Mouse (Mus musculus): ENCODE results near the gene Hoxd11. TPM values are rescaled to one million over a fixed set of nuclear protein-coding genes. Genes with fewer than 3 reads are reported as not detected.

Gene Hoxd11
- polyA plus RNA-seq, 1 experiment from 2014 or later, result not detected

DNA sequence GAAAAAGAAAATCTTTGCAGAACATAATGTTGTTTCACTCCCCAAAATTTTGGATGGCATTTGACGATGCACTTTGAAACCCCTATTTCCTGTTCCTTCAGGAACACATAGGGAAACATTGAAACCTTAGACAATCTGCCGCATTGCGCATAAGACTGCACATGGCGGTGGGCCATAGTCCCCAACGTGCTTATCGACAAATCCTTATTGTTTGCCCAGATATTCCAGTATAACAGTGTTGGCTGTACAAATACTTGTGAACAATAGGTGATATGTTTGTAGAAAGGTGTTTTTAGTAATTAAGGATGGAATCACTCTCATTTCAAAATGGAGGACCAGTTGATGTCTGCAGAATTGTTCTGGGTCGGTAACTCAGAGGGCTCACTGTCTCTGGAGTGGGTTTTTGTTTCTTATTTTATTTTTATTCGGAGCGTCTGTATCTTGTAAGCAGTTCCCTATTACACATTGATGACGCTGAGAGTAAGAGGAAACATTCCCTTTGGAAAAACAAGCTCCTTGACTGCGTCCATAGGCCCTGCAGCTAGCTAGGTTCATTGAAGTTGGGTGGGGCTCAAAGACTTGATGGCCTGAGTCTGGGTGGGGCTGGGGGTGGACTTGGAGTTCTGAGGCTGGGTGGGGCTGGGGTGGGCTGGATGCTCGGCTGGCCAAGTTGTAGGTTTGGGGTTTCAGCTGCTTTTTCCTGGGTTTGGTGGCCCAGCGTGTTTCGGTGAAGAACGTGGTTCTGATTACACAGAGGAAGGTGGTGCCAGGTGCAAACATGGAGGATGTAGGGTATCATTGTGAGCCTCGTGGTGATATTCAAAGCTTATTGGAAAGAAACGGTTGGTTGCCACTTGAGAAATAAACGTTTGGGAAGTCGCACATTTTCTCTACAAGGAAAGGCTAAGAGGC, 34.1 kb downstream of the Hoxd11 start:
- Histone ChIP-seq H3K27ac (replicated peaks) (no peak overlapping the region), H3K4me1 (peaks cover 13% of the 10 kb centered on the region), H3K27me3 (replicated peaks; ENCODE audit: low read depth, poor library complexity, severe bottlenecking) (peaks cover 100% of the 10 kb centered on the region), H3K36me3 (replicated peaks) (no peaks in the 10 kb centered on the region), H3K9me3 (no peaks in the 10 kb centered on the region), H3K4me3 (no peak overlapping the region)
- 4% methylated on average over 19 of the region's 19 CpGs for WGBS
- DNase-seq (ENCODE audit: low spot score), result peak; percentile 23

DNA sequence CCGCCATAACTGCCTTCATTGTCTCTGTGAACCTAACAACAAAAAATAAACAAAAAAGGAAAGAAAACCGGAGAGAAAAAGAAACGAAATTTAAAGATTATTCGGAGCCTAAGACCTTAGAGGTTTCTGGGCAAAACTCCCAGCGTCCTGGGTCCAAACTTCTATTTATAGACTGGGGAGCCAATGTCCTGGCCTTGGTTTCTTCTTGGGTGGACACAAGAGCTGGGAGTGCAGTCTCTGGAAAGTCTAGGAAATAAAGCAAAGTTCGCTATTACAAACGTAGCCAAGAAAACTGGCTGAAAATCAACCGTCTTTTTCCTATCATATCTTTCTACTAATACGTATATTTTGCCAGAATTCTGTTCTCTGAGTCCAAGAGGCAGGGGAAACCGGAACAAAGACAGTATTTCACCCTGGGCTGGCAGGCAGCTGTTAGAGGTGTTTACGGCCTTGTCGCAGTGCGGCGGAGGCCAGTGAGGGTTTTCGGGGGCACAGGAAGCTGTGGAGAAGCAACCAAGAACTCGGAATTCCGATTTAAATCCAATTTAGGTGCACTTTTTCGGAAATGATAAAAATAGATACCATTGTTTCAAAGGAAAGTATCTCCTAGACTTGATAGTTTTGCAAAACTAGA, 34.9 kb downstream of the Hoxd11 start:
- Histone ChIP-seq H3K4me3 (no peak overlapping the region), H3K36me3 (replicated peaks) (no peaks in the 10 kb centered on the region), H3K27me3 (replicated peaks; ENCODE audit: low read depth, poor library complexity, severe bottlenecking) (peaks cover 100% of the 10 kb centered on the region), H3K4me1 (peaks cover 13% of the 10 kb centered on the region), H3K27ac (replicated peaks) (no peak overlapping the region), H3K9me3 (no peaks in the 10 kb centered on the region)
- peak; percentile 30 for DNase-seq (ENCODE audit: low spot score)
- 2% methylated on average over 18 of the region's 18 CpGs for WGBS

DNA sequence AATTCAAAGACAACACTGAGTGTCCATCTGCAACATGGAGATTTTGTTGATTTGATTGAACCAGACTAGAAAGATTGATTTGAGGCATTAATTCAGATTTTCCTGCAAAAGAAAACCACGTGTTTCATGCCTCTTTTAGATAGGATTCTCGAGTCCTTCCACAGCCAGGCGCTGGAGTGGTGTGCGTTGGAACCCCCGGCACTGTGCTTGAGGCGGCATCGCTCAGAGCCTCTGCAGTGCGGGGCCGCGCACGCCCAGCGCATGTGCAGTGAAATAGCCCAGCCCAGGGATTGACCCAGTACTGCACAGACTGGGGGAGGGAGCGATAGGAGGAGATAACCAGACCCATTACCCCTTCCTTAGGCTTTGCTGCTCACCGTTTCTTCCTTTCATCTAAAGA, 35.5 kb downstream of the Hoxd11 start:
- Histone ChIP-seq H3K27me3 (replicated peaks; ENCODE audit: low read depth, poor library complexity, severe bottlenecking) (peaks cover 100% of the 10 kb centered on the region), H3K36me3 (replicated peaks) (no peaks in the 10 kb centered on the region), H3K4me1 (peaks cover 13% of the 10 kb centered on the region), H3K27ac (replicated peaks) (no peak overlapping the region), H3K9me3 (no peaks in the 10 kb centered on the region), H3K4me3 (no peak overlapping the region)
- 1% methylated on average over 14 of the region's 14 CpGs for WGBS
- DNase-seq (ENCODE audit: low spot score), result peak; percentile 51

DNA sequence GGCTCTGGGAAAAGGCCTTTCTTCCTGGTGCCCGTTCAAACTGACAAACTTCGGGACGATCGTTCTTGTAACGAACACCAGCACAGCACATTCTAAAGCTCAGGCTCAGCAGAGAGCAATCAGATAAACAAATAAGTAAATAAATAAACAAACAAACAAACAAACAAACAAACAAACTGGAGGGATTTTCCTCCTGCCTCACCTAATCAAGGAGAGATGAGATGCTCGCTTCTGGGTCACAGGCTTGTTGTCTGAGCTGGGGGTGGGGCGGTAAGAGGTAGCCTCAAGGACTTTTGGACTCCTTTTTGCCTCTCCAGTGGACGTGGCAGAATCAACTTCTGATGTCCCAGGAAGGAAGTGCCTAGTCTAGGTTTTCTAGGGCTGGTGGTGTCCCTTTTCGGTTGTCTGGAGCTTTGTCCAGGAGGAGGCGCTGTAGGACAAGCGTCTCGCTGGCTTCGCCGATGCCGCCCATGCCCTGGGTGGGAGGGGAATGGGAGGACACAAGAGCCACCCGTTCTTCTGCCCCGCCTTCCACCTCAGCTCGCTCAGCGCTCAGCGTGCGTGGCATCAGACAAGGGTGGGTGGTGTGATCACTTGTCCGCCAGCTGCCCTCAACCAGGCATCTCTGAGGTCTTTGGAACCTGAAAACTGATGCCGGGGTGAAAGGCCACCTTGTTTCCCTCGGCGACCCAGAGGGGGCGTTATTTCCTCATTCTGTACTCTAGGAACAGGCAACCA, 36.3 kb downstream of the Hoxd11 start:
- H3K4me3 ChIP-seq, result peak overlapping the region; percentile 45
- WGBS, result 2% methylated on average over 26 of the region's 26 CpGs

DNA sequence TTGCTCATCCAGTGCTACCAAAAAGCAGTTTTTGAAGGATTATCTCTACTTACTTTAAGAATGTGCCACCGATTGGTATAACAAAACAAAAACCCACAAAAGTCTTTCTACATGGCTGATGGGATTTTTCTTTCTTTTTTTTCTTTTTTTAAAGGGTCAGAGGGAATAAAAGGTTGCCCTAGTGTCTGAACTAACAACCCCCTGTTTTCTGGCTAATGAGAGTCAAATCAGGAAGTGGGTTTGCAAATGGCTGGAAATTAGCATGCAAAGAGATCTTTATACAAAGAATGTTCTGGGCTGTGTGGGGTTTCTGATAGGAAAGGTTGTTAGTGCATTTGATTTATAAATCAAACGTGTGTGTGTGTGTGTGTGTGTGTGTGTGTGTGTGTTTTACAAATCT, 41.0 kb downstream of the Hoxd11 start:
- Histone ChIP-seq H3K9me3 (no peaks in the 10 kb centered on the region), H3K36me3 (replicated peaks) (no peaks in the 10 kb centered on the region), H3K4me1 (peaks cover 6% of the 10 kb centered on the region; the same call in 1 of the 2 replicates), H3K4me3 (no peak overlapping the region), H3K27me3 (replicated peaks; ENCODE audit: low read depth, poor library complexity, severe bottlenecking) (peaks cover 100% of the 10 kb centered on the region), H3K27ac (replicated peaks) (no peak overlapping the region)
- DNase-seq (ENCODE audit: low spot score), result no peak
- WGBS, result 4% methylated on average over 2 of the region's 2 CpGs

More for the DNA sequence above, 36.3 kb downstream of the Hoxd11 start:
- Histone ChIP-seq H3K4me1 (peaks cover 13% of the 10 kb centered on the region), H3K27ac (replicated peaks) (no peak overlapping the region), H3K36me3 (replicated peaks) (no peaks in the 10 kb centered on the region), H3K9me3 (no peaks in the 10 kb centered on the region), H3K27me3 (replicated peaks; ENCODE audit: low read depth, poor library complexity, severe bottlenecking) (peaks cover 100% of the 10 kb centered on the region)
- DNase-seq (ENCODE audit: low spot score), result peak; percentile 92

DNA sequence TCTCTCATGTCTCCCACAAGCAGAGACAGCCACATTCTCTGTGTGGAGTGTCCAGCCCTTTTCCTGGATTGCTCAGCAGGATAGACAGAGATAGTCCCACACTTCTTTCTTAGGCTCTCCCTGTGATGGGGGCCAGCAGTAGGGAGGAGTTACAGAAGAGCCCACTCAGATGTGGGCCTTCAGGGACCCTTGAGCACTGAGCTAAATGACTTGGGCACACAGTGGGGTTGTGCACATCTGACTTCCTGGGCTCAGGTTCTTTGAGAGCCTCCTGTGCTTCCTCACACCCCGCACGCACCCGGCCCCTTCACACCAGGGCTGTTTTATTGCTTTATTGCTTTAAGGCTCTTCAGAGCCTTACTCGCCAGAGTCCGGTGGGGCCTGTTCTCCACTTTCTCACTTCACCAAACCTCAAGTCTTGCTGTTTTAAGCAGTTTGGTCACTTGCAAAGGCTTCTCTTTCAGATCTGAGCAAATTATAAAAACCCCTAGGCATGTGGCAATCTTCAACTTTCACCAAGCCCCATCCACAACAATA, 41.7 kb downstream of the Hoxd11 start:
- no peaks in the 10 kb centered on the region for H3K36me3 ChIP-seq (replicated peaks)
- H3K4me3 ChIP-seq, result no peak overlapping the region
- no peaks in the 10 kb centered on the region for H3K9me3 ChIP-seq
- no peak overlapping the region for H3K27ac ChIP-seq (replicated peaks)
- H3K27me3 ChIP-seq (replicated peaks; ENCODE audit: low read depth, poor library complexity, severe bottlenecking), result peaks cover 100% of the 10 kb centered on the region
- WGBS, result 3% methylated on average over 5 of the region's 5 CpGs
- peaks cover 3% of the 10 kb centered on the region; the same call in 1 of the 2 replicates for H3K4me1 ChIP-seq
- peak; percentile 21 for DNase-seq (ENCODE audit: low spot score)

DNA sequence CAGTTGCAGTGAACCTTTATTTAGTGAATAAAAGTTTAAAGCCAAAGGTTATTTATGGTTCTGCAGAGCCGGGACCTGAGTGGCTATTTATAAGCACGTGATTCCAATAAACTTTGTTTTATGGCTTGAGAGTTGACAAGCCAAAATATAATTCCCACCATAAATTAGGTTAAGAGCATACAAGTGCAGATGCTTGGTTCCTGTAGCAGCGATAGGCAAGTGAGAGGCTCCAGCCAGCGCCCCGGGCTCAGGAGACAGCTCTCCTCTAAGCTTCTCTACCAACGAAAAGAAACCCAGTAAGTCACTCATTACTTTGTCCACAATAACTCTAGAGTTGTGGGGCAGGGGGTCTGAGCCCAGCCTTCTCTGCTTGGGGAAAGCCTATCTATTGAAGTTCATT, 42.5 kb downstream of the Hoxd11 start:
- peak; percentile 29 for DNase-seq (ENCODE audit: low spot score)
- no peaks in the 10 kb centered on the region for H3K9me3 ChIP-seq
- H3K27ac ChIP-seq (replicated peaks), result no peak overlapping the region
- no peaks in the 10 kb centered on the region for H3K36me3 ChIP-seq (replicated peaks)
- H3K4me3 ChIP-seq, result no peak overlapping the region
- H3K4me1 ChIP-seq, result no peaks in the 10 kb centered on the region
- peaks cover 100% of the 10 kb centered on the region for H3K27me3 ChIP-seq (replicated peaks; ENCODE audit: low read depth, poor library complexity, severe bottlenecking)
- WGBS, result 5% methylated on average over 6 of the region's 6 CpGs

DNA sequence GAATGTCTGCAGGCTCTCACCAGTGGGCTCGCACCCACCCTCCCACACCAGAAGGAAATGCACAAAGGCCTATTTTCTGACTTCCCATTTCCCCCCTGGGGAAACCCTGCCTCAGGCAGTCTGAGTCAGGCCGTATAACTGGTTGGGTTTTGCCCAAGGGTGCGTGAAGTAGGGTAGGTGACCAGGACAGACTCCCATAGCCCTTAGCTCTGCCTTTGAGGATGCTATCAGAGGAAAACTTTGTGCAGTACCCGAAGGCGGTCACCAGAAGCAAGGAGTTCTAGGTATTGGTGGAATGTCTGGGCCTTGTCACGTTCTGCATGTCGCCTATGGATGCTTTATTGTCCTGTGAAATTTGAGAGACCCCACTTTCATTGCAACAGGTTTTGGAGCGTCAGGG, 43.6 kb downstream of the Hoxd11 start:
- Histone ChIP-seq H3K4me3 (no peak overlapping the region), H3K36me3 (replicated peaks) (no peaks in the 10 kb centered on the region), H3K27ac (replicated peaks) (no peak overlapping the region), H3K4me1 (peaks cover 6% of the 10 kb centered on the region), H3K27me3 (replicated peaks; ENCODE audit: low read depth, poor library complexity, severe bottlenecking) (peaks cover 100% of the 10 kb centered on the region), H3K9me3 (no peaks in the 10 kb centered on the region)
- 3% methylated on average over 8 of the region's 8 CpGs for WGBS
- peak; percentile 34 for DNase-seq (ENCODE audit: low spot score)

DNA sequence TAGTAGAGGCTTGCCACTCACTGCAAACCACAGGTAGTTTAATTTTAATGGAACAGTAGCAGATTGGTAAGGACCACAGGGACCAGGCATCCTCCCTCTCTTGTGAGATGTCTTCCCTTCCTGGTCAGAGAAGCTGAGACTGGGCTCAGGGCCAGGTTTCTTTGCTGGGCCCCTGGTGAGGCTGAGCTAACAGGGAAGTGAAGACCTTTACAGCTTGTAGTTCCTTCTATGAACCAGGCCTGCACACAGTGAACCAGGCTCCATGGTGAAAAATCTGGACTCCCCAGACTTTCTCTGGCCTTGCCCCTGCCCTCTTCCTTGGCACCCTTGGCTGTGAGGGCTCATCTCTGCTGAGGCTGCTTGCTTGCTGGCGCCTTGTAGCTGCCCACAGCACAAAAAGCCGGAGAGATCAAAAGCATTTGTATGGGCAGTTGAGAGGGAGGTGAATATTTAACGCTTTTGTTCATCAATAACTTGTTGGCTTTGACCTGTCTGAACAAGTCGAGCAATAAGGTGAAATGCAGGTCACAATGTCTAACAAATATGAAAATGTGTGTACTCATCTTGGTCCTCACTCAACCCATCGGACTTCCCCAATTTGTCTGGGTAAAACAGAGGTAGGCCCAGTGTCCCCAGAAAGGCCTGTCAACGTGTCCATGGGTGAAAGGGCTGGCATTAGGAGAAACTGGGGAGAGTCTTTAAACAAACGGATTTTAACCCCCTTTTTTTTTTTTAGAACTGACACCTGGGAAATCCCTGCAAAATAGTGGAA, 45.1 kb downstream of the Hoxd11 start:
- WGBS, result 4% methylated on average over 7 of the region's 7 CpGs
- peaks cover 6% of the 10 kb centered on the region for H3K4me1 ChIP-seq

DNA sequence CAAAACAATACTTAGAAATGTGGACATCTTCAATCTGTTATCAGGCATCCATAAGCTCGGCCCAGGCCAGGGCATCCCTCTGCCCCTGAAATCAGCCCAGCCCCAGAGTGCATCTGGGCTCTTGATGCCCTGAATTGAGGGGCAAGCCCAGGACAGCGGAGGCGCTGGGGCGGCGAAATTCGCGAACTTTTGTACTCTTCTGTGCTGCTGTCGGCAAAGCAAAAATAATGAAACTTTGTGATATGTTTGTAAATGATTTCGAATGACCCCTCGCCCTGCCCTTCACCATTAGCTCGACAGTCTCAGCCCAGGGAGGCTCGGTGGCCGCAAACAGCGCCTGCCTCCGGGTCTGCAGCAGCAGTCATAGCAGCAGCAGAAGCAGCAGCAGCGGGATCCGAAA, 45.8 kb downstream of the Hoxd11 start:
- no peak overlapping the region for H3K4me3 ChIP-seq
- no peaks in the 10 kb centered on the region for H3K36me3 ChIP-seq (replicated peaks)
- under 1% methylated on average over 17 of the region's 17 CpGs for WGBS
- H3K27ac ChIP-seq (replicated peaks), result no peak overlapping the region
- no peaks in the 10 kb centered on the region for H3K9me3 ChIP-seq
- peak; percentile 56 for DNase-seq (ENCODE audit: low spot score)
- H3K4me1 ChIP-seq, result peaks cover 6% of the 10 kb centered on the region
- H3K27me3 ChIP-seq (replicated peaks; ENCODE audit: low read depth, poor library complexity, severe bottlenecking), result peaks cover 100% of the 10 kb centered on the region

More for the DNA sequence above, 45.1 kb downstream of the Hoxd11 start:
- no peaks in the 10 kb centered on the region for H3K9me3 ChIP-seq
- DNase-seq (ENCODE audit: low spot score), result peak; percentile 22
- peaks cover 100% of the 10 kb centered on the region for H3K27me3 ChIP-seq (replicated peaks; ENCODE audit: low read depth, poor library complexity, severe bottlenecking)
- H3K36me3 ChIP-seq (replicated peaks), result no peaks in the 10 kb centered on the region
- no peak overlapping the region for H3K4me3 ChIP-seq
- no peak overlapping the region for H3K27ac ChIP-seq (replicated peaks)

DNA sequence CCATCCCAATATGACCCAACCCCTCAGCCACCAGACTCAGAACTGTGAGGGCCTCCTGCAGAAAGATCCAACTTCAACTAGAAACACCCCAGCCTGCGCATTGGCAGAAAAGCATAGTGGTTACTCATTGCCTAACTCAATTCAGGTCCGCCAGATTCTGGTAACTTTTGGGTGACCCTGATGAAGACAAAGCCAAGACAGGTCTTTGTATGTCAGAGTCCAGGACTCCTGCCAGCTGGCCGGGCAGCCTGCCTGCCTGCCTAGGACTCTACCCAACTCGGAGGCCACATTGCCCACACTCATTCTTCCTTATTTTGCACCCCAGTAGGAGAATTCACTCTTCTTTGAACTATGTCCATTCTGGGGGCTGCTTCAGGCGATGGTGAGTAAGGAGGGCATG, 47.2 kb downstream of the Hoxd11 start, which contains the start of gene Gm28230:
Gene Gm28230 (plus strand): TSS at position 178 of the 400 bp plus-strand sequence.
- Histone ChIP-seq H3K36me3 (replicated peaks) (no peaks in the 10 kb centered on the region), H3K4me3 (peak within 1 kb of the TSS; percentile 49), H3K27ac (replicated peaks) (no peak within 1 kb of the TSS), H3K4me1 (peaks cover 6% of the 10 kb centered on the region), H3K27me3 (replicated peaks; ENCODE audit: low read depth, poor library complexity, severe bottlenecking) (peaks cover 100% of the 10 kb centered on the region), H3K9me3 (no peaks in the 10 kb centered on the region)
- WGBS, result 5% methylated on average over 5 of the region's 5 CpGs
- peak; percentile 40 for DNase-seq (ENCODE audit: low spot score)

All from embryonic facial prominence, embryonic 10.5 days (tissue).